Mouse (Mus musculus) spleen, postnatal 14 days (tissue): Measurements from ENCODE around the gene Asb7.

Experiments used
- DNase-seq, 2 experiments: peaks; one replicate each; pipeline ENCODE4 v3.0.0; 2021 to 2022; ENCODE audit warnings: low spot score in 2 of 2

Gene Asb7

GRCm38 (mm10) chr7:66689294-66689619, at the start of gene Asb7:
TSS of gene Asb7 (minus strand) at chr7:66689596.
- DNase-seq: no peak

- no peak for DNase-seq
These were observed 48.0 kb upstream of the Asb7 start for GRCm38 (mm10) chr7:66737418-66737817.

- no peak for DNase-seq
These were observed 45.6 kb upstream of the Asb7 start for GRCm38 (mm10) chr7:66734993-66735392.

- no peak for DNase-seq
These were observed 45.1 kb upstream of the Asb7 start for GRCm38 (mm10) chr7:66734466-66734865.

- DNase-seq: no peak
These were observed 44.5 kb upstream of the Asb7 start for GRCm38 (mm10) chr7:66733882-66734281.

GRCm38 (mm10) chr7:66733431-66733830, 44.0 kb upstream of the Asb7 start:
- no peak for DNase-seq

GRCm38 (mm10) chr7:66729232-66729631, 39.8 kb upstream of the Asb7 start:
- DNase-seq: no peak

GRCm38 (mm10) chr7:66728072-66728471, 38.7 kb upstream of the Asb7 start:
- no peak for DNase-seq

- no peak for DNase-seq
These were observed 35.6 kb upstream of the Asb7 start for GRCm38 (mm10) chr7:66724954-66725353.

- no peak for DNase-seq
These were observed 35.1 kb upstream of the Asb7 start for GRCm38 (mm10) chr7:66724514-66724913.

- DNase-seq: no peak
These were observed 21.8 kb upstream of the Asb7 start for GRCm38 (mm10) chr7:66711166-66711565.

- DNase-seq: no peak
These were observed 15.2 kb upstream of the Asb7 start for GRCm38 (mm10) chr7:66704631-66705030.

GRCm38 (mm10) chr7:66702721-66703120, 13.3 kb upstream of the Asb7 start:
- DNase-seq: no peak

- no peak for DNase-seq
These were observed 5.1 kb upstream of the Asb7 start for GRCm38 (mm10) chr7:66694467-66694866.

GRCm38 (mm10) chr7:66689620-66690360, 394 bp upstream of the Asb7 start, which contains the start of gene Lins1:
TSS of gene Lins1 (plus strand) at chr7:66689889.
- peak; percentile 88 to 91 for DNase-seq

GRCm38 (mm10) chr7:66688721-66689120, 675 bp downstream of the Asb7 start:
- DNase-seq: no peak

- no peak for DNase-seq
These were observed 7.1 kb downstream of the Asb7 start for GRCm38 (mm10) chr7:66682119-66682863.

- no peak for DNase-seq
These were observed 13.6 kb downstream of the Asb7 start for GRCm38 (mm10) chr7:66675800-66676199.

GRCm38 (mm10) chr7:66667064-66667463, 22.3 kb downstream of the Asb7 start:
- no peak for DNase-seq

GRCm38 (mm10) chr7:66663548-66663947, 25.8 kb downstream of the Asb7 start:
- no peak for DNase-seq

- DNase-seq: peak in 1 of 2 experiments; percentile 57
These were observed 27.8 kb downstream of the Asb7 start for GRCm38 (mm10) chr7:66661572-66661971.

- no peak for DNase-seq
These were observed 28.4 kb downstream of the Asb7 start for GRCm38 (mm10) chr7:66660972-66661371.

GRCm38 (mm10) chr7:66660291-66660690, 29.1 kb downstream of the Asb7 start:
- no peak for DNase-seq
